Mouse (Mus musculus): ENCODE measurements at regions not wholly inside any gene's neighbourhood (a gene's known extent, or its start where the extent isn't known, plus 50 kb on each side); places are given as distances from the start of the nearest gene placed in this dataset.

DNA sequence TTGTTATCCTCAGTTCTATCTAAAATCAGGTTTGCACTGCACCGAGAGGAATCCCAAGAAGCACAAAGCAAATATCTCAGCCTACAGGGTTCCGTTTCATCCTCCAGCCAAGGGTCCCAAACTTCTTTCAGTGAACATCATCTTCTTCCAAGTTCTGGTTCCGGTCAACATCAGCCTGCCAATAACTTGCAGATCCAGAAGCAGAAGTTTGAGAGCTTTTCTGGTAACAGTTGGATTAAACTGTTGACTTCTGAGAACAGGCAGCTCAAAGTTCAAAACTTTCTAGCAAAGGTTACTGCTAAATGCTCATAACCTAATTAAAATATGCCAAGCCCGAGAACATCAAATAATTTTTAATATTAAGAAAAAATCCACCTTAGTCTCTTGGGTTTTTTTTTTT lies 237.0 kb upstream of the Gm37988 start:
- 0 out of 2 replicates have a peak, but pooled peaks cover 3% of the 10 kb centered on the region for H3K4me1 ChIP-seq (replicated peaks; ENCODE audit: control insufficient read depth, insufficient read depth, low read length)
- H3K9ac ChIP-seq (ENCODE audit: low read length), result no peak overlapping the region
- H3K27ac ChIP-seq (ENCODE audit: low read length), result no peak overlapping the region
- H3K4me3 ChIP-seq (ENCODE audit: low read length), result no peak overlapping the region
- ATAC-seq (ENCODE audit: low read depth), result no peak
- H3K9me3 ChIP-seq (ENCODE audit: control insufficient read depth, low read length), result no peaks in the 10 kb centered on the region
- H3K36me3 ChIP-seq (ENCODE audit: control insufficient read depth, insufficient read depth, low read length), result no peaks in the 10 kb centered on the region
- H3K27me3 ChIP-seq (ENCODE audit: control insufficient read depth, insufficient read depth, low read depth, low read length), result no peaks in the 10 kb centered on the region
- 86% methylated on average over 4 of the region's 4 CpGs for WGBS
- no peak overlapping the region for H3K4me2 ChIP-seq (ENCODE audit: low read depth, low read length)

DNA sequence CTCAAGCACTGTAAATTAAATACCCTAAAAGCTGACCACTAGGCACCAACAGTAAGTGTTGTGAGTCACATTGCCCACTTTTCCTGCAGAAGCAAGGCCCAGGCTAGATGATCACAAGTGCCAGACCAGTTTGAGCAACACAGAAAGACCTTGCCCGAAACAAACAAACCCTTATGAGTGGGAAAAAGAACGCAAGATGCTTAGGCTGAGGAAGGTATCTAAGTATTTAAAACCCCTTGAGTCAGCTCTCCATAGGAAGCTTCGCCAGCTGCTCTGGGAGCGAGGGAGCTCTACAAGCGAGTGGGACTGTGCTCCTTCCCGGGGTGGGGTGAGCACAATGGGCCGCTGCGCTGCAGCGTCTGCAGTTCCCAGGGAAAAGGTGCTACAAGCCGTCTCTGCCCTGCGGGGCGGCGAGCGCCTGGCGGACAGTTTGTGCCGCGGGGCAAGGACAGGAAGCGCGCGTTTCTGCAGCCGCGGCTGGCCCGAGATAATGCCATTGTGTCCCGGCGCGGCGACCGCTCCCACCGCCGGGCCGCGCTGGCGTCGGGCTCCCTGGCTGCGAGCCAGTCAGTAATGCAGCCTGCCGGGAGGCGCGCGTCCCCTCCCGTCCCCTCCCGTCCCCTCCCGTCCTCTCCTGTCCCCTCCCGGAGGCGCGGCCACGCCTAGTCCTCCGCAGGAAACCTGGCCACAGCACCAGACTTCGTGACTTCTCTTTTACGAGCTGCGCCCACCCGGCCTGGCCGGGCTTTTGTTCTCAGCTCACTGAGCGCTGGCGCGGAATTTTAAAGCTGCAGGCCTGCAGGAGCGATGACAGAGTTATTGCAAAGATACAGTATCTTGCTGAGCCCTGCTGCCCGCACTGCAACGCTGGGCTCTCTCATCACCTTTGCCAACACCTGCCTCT lies 236.1 kb upstream of the Gm37988 start:
- ATAC-seq (ENCODE audit: low read depth), result peak; percentile 98
- under 1% methylated on average over 50 of the region's 58 CpGs for WGBS
- Histone ChIP-seq H3K4me1 (replicated peaks; ENCODE audit: control insufficient read depth, insufficient read depth, low read length) (0 out of 2 replicates have a peak, but pooled peaks cover 3% of the 10 kb centered on the region), H3K9me3 (ENCODE audit: control insufficient read depth, low read length) (no peaks in the 10 kb centered on the region), H3K4me2 (ENCODE audit: low read depth, low read length) (peak overlapping the region; percentile 68), H3K36me3 (ENCODE audit: control insufficient read depth, insufficient read depth, low read length) (no peaks in the 10 kb centered on the region), H3K27ac (ENCODE audit: low read length) (peak overlapping the region; percentile 81), H3K4me3 (ENCODE audit: low read length) (peak overlapping the region; percentile 54), H3K9ac (ENCODE audit: low read length) (peak overlapping the region; percentile 69), H3K27me3 (ENCODE audit: control insufficient read depth, insufficient read depth, low read depth, low read length) (no peaks in the 10 kb centered on the region)

- Histone ChIP-seq H3K4me2 (ENCODE audit: low read depth, low read length) (peak overlapping the region; percentile 68), H3K36me3 (ENCODE audit: control insufficient read depth, insufficient read depth, low read length) (no peaks in the 10 kb centered on the region), H3K4me3 (ENCODE audit: low read length) (peak overlapping the region; percentile 54), H3K9me3 (ENCODE audit: control insufficient read depth, low read length) (no peaks in the 10 kb centered on the region), H3K27me3 (ENCODE audit: control insufficient read depth, insufficient read depth, low read depth, low read length) (no peaks in the 10 kb centered on the region), H3K4me1 (replicated peaks; ENCODE audit: control insufficient read depth, insufficient read depth, low read length) (0 out of 2 replicates have a peak, but pooled peaks cover 3% of the 10 kb centered on the region), H3K9ac (ENCODE audit: low read length) (peak overlapping the region; percentile 69; the same call in 1 of the 2 replicates), H3K27ac (ENCODE audit: low read length) (peak overlapping the region; percentile 81)
- 51% methylated on average over 3 of the region's 3 CpGs for WGBS
- no peak; the same call in 1 of the 2 replicates for ATAC-seq (ENCODE audit: low read depth)
Measured at GRCm38 (mm10) chr1:4572311-4572710, 235.4 kb upstream of the Gm37988 start.

DNA sequence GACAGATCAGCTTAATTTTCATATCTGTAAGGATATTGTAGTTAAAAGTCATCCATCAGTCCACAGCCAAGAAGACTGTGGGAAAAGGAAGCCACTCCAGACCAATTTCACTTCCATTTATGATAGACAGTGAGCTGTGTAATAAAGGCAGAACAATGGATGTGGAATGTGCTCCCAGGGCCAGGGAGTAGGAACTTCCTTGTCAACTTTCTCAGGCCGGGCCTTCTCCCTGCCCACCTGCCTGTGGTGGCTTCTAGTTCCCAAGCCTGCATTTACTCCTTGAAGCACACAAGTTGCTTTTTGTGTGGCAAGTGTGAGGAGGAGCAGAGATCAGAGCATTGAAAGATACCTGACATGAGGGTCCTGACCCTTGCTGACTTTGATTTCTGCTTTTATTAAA lies 233.6 kb upstream of the Gm37988 start:
- no peak for ATAC-seq (ENCODE audit: low read depth)
- Histone ChIP-seq H3K4me2 (ENCODE audit: low read depth, low read length) (no peak overlapping the region), H3K27me3 (ENCODE audit: control insufficient read depth, insufficient read depth, low read depth, low read length) (no peaks in the 10 kb centered on the region), H3K9me3 (ENCODE audit: control insufficient read depth, low read length) (no peaks in the 10 kb centered on the region), H3K36me3 (ENCODE audit: control insufficient read depth, insufficient read depth, low read length) (no peaks in the 10 kb centered on the region), H3K27ac (ENCODE audit: low read length) (no peak overlapping the region), H3K4me3 (ENCODE audit: low read length) (no peak overlapping the region), H3K9ac (ENCODE audit: low read length) (no peak overlapping the region), H3K4me1 (replicated peaks; ENCODE audit: control insufficient read depth, insufficient read depth, low read length) (0 out of 2 replicates have a peak, but pooled peaks cover 3% of the 10 kb centered on the region)
- WGBS, result 65% methylated on average over 1 of the region's 1 CpGs

GRCm38 (mm10) chr1:4576957-4577356 lies 230.7 kb upstream of the Gm37988 start:
- Histone ChIP-seq H3K4me1 (replicated peaks; ENCODE audit: control insufficient read depth, insufficient read depth, low read length) (no peaks in the 10 kb centered on the region), H3K4me3 (ENCODE audit: low read length) (no peak overlapping the region), H3K9me3 (ENCODE audit: control insufficient read depth, low read length) (no peaks in the 10 kb centered on the region), H3K27ac (ENCODE audit: low read length) (no peak overlapping the region), H3K27me3 (ENCODE audit: control insufficient read depth, insufficient read depth, low read depth, low read length) (no peaks in the 10 kb centered on the region), H3K36me3 (ENCODE audit: control insufficient read depth, insufficient read depth, low read length) (no peaks in the 10 kb centered on the region), H3K9ac (ENCODE audit: low read length) (no peak overlapping the region), H3K4me2 (ENCODE audit: low read depth, low read length) (no peak overlapping the region)
- WGBS, result 39% methylated on average over 1 of the region's 1 CpGs
- no peak for ATAC-seq (ENCODE audit: low read depth)

GRCm38 (mm10) chr1:4582534-4582933 lies 225.2 kb upstream of the Gm37988 start:
- Histone ChIP-seq H3K4me2 (ENCODE audit: low read depth, low read length) (no peak overlapping the region), H3K27ac (ENCODE audit: low read length) (no peak overlapping the region), H3K4me1 (replicated peaks; ENCODE audit: control insufficient read depth, insufficient read depth, low read length) (no peaks in the 10 kb centered on the region), H3K36me3 (ENCODE audit: control insufficient read depth, insufficient read depth, low read length) (no peaks in the 10 kb centered on the region), H3K9ac (ENCODE audit: low read length) (no peak overlapping the region), H3K27me3 (ENCODE audit: control insufficient read depth, insufficient read depth, low read depth, low read length) (no peaks in the 10 kb centered on the region), H3K4me3 (ENCODE audit: low read length) (no peak overlapping the region), H3K9me3 (ENCODE audit: control insufficient read depth, low read length) (no peaks in the 10 kb centered on the region)
- no peak for ATAC-seq (ENCODE audit: low read depth)

- no peak overlapping the region for H3K4me2 ChIP-seq (ENCODE audit: low read depth, low read length)
- no peak overlapping the region for H3K4me3 ChIP-seq (ENCODE audit: low read length)
- no peak overlapping the region for H3K27ac ChIP-seq (ENCODE audit: low read length)
- ATAC-seq (ENCODE audit: low read depth), result no peak
- H3K4me1 ChIP-seq (replicated peaks; ENCODE audit: control insufficient read depth, insufficient read depth, low read length), result no peaks in the 10 kb centered on the region
- no peaks in the 10 kb centered on the region for H3K27me3 ChIP-seq (ENCODE audit: control insufficient read depth, insufficient read depth, low read depth, low read length)
- WGBS, result 75% methylated on average over 3 of the region's 3 CpGs
- no peak overlapping the region for H3K9ac ChIP-seq (ENCODE audit: low read length)
- H3K9me3 ChIP-seq (ENCODE audit: control insufficient read depth, low read length), result no peaks in the 10 kb centered on the region
- no peaks in the 10 kb centered on the region for H3K36me3 ChIP-seq (ENCODE audit: control insufficient read depth, insufficient read depth, low read length)
Measured at GRCm38 (mm10) chr1:4597856-4598255, 209.8 kb upstream of the Gm37988 start.

- no peak overlapping the region for H3K9ac ChIP-seq (ENCODE audit: low read length)
- WGBS, result 40% methylated on average over 3 of the region's 3 CpGs
- no peaks in the 10 kb centered on the region for H3K36me3 ChIP-seq (ENCODE audit: control insufficient read depth, insufficient read depth, low read length)
- no peak overlapping the region for H3K4me2 ChIP-seq (ENCODE audit: low read depth, low read length)
- H3K4me3 ChIP-seq (ENCODE audit: low read length), result no peak overlapping the region
- ATAC-seq (ENCODE audit: low read depth), result no peak
- no peaks in the 10 kb centered on the region for H3K4me1 ChIP-seq (replicated peaks; ENCODE audit: control insufficient read depth, insufficient read depth, low read length)
- H3K27me3 ChIP-seq (ENCODE audit: control insufficient read depth, insufficient read depth, low read depth, low read length), result no peaks in the 10 kb centered on the region
- no peak overlapping the region for H3K27ac ChIP-seq (ENCODE audit: low read length)
- no peaks in the 10 kb centered on the region for H3K9me3 ChIP-seq (ENCODE audit: control insufficient read depth, low read length)
Measured at GRCm38 (mm10) chr1:4598425-4598824, 209.3 kb upstream of the Gm37988 start.

GRCm38 (mm10) chr1:4602386-4602785 lies 205.3 kb upstream of the Gm37988 start:
- no peak overlapping the region for H3K9ac ChIP-seq (ENCODE audit: low read length)
- no peaks in the 10 kb centered on the region for H3K9me3 ChIP-seq (ENCODE audit: control insufficient read depth, low read length)
- ATAC-seq (ENCODE audit: low read depth), result peak; percentile 59; the same call in 1 of the 2 replicates
- no peak overlapping the region for H3K27ac ChIP-seq (ENCODE audit: low read length)
- H3K4me2 ChIP-seq (ENCODE audit: low read depth, low read length), result no peak overlapping the region
- no peaks in the 10 kb centered on the region for H3K27me3 ChIP-seq (ENCODE audit: control insufficient read depth, insufficient read depth, low read depth, low read length)
- H3K36me3 ChIP-seq (ENCODE audit: control insufficient read depth, insufficient read depth, low read length), result no peaks in the 10 kb centered on the region
- H3K4me3 ChIP-seq (ENCODE audit: low read length), result no peak overlapping the region
- H3K4me1 ChIP-seq (replicated peaks; ENCODE audit: control insufficient read depth, insufficient read depth, low read length), result no peaks in the 10 kb centered on the region
- WGBS, result 45% methylated on average over 3 of the region's 3 CpGs

Data from lung, embryonic 16.5 days (tissue).